Mouse (Mus musculus) layer of hippocampus, adult 2 months (tissue): ENCODE results near the gene Vegfb. TPM values are rescaled to one million over a fixed set of nuclear protein-coding genes. Genes with fewer than 3 reads are reported as not detected.

Experiments
- DNase-seq, 2 experiments: peaks; one replicate each; pipeline ENCODE4 v3.0.0; 2022; ENCODE audit warnings: low spot score in 2 of 2
- H3K27ac ChIP-seq: fragments of 200-600 bp; 2 replicates; pipeline ENCODE4 v1.8.1; 2022
- H3K4me3 ChIP-seq: fragments of 200-600 bp; 2 replicates; pipeline ENCODE4 v1.8.1; 2022; ENCODE audit warnings: mild to moderate bottlenecking
- CTCF ChIP-seq: fragments of 200-600 bp; conservative IDR thresholded peaks from 2 replicates; pipeline ENCODE4 v1.8.1; 2022; ENCODE audit warnings: antibody characterized with exemption, mild to moderate bottlenecking, moderate library complexity
- total RNA-seq, 2 experiments: library from RNA; stranded (reverse); gene quantifications; 2 replicates each; pipeline ENCODE4 v1.2.3; 2021

Gene Vegfb
- total RNA-seq, 2 experiments from 2014 or later, result 85.2 to 88.0 TPM

GRCm38 (mm10) chr19:6940396-6941351 lies 46.8 kb downstream of the Vegfb start:
- TF ChIP-seq CTCF, result no peak
- no peak for DNase-seq
- peak overlapping the region; percentile 98 for H3K27ac ChIP-seq

GRCm38 (mm10) chr19:6939106-6940002 lies 48.1 kb downstream of the Vegfb start:
- H3K27ac ChIP-seq, result peak overlapping the region; percentile 98

More at GRCm38 (mm10) chr19:6940396-6941351, 46.8 kb downstream of the Vegfb start:
- H3K4me3 ChIP-seq, result peak overlapping the region; percentile 81

GRCm38 (mm10) chr19:6937541-6938465 lies 49.6 kb downstream of the Vegfb start:
- no peak overlapping the region for H3K27ac ChIP-seq
- no peak for TF ChIP-seq CTCF
- no peak for DNase-seq
- no peak overlapping the region; the same call in 1 of the 2 replicates for H3K4me3 ChIP-seq

More at GRCm38 (mm10) chr19:6939106-6940002, 48.1 kb downstream of the Vegfb start:
- no peak for DNase-seq
- no peak for TF ChIP-seq CTCF
- H3K4me3 ChIP-seq, result peak overlapping the region; percentile 81

GRCm38 (mm10) chr19:6936299-6936698 lies 51.2 kb downstream of the Vegfb start:
- Histone ChIP-seq H3K4me3 (no peak overlapping the region), H3K27ac (no peak overlapping the region)
- no peak for DNase-seq
- TF ChIP-seq CTCF, result peak; percentile 73

GRCm38 (mm10) chr19:6934195-6934977 lies 53.1 kb downstream of the Vegfb start, which contains the start of gene Kcnk4:
Gene Kcnk4 (minus strand): TSS chr19:6934515.
- no peak for TF ChIP-seq CTCF
- Histone ChIP-seq H3K27ac (peak within 1 kb of the TSS; percentile 85), H3K4me3 (peak within 1 kb of the TSS; percentile 64)
- DNase-seq, result no peak

DNA sequence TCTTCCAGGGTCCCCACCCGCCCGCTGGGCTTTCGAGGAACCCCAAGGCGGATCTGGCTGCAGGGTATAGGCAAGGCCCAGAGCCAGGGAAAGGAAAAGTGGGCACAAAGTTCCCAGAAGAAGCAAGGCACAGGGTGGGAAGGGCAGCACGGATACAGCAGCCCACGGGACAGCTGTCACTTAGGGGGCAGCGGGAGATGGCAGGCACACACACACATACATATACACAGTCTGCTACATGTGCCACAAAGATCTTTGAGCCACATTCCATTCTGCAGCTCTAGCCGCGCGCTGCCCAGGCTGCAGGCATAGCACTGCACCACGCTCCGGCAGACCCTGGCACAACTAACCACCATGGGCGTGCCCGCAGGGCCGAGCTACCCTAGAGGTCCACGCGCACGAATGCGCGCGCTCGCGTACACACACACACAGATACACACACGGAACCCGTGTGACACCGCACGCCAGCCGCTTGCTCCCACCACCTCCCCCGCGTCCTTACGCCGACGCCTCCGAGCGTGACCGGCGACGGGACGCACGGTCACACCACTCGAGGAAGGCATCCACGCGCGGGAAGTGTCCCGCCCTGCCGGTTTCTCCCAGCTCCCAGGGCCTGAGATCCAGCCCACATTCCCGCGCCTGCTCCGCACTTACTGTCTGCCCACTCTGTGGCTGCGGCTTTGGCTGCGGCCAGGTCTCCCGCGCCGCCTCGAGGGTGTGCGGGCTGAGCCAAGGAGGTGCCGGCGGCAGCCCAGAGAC lies 53.8 kb downstream of the Vegfb start:
- peak overlapping the region; percentile 85 for H3K27ac ChIP-seq
- H3K4me3 ChIP-seq, result peak overlapping the region; percentile 64
- DNase-seq, result no peak
- no peak for TF ChIP-seq CTCF

GRCm38 (mm10) chr19:6933102-6933435 lies 54.4 kb downstream of the Vegfb start:
- Histone ChIP-seq H3K4me3 (peak overlapping the region; percentile 64), H3K27ac (peak overlapping the region; percentile 85)
- DNase-seq, result no peak
- no peak for TF ChIP-seq CTCF

Other genes with a start within 250 kb of the Vegfb start
- 10 to 100 TPM; 38.3 to 39.1 TPM for gene Rps6ka4, start 147.0 kb downstream of the Vegfb start, total RNA-seq
- 10 to 100 TPM; 14.6 to 15.7 TPM for gene Ccdc88b, start 129.4 kb downstream of the Vegfb start, total RNA-seq
- 10 to 100 TPM; 48.4 to 49.3 TPM for gene Trmt112, start 78.0 kb downstream of the Vegfb start, total RNA-seq
- 100 to 1,000 TPM; 361 to 395 TPM for gene Prdx5, start 77.5 kb downstream of the Vegfb start, total RNA-seq
- gene Esrra, start 65.8 kb downstream of the Vegfb start, total RNA-seq, result 10 to 100 TPM; 56.9 to 63.4 TPM
- gene Catsperz, start 62.3 kb downstream of the Vegfb start, total RNA-seq, result 10 to 100 TPM; 10.8 to 12.5 TPM
- 10 to 100 TPM; 15.3 to 18.2 TPM for gene Kcnk4, start 53.1 kb downstream of the Vegfb start, total RNA-seq
- 10 to 100 TPM; 43.1 to 43.8 TPM for gene Bad, start 45.8 kb downstream of the Vegfb start, total RNA-seq
- gene Gpr137, start 45.2 kb downstream of the Vegfb start, total RNA-seq, result 100 to 1,000 TPM in 1 of 2 experiments, 10 to 100 TPM in 1; 100.0 to 105 TPM
- 10 to 100 TPM; 68.2 to 71.4 TPM for gene Ppp1r14b, start 12.7 kb downstream of the Vegfb start, total RNA-seq
- 10 to 100 TPM; 14.8 to 17.4 TPM for gene Plcb3, start 11.2 kb downstream of the Vegfb start, total RNA-seq
- 10 to 100 TPM; 81.1 to 83.7 TPM for gene Fkbp2, start 7.2 kb downstream of the Vegfb start, total RNA-seq
- 10 to 100 TPM; 26.1 to 27.6 TPM for gene Dnajc4, start 4.9 kb upstream of the Vegfb start, total RNA-seq
- 10 to 100 TPM; 13.2 to 15.5 TPM for gene Nudt22, start 8.5 kb upstream of the Vegfb start, total RNA-seq
- gene Trpt1, start 8.5 kb upstream of the Vegfb start, total RNA-seq, result 10 to 100 TPM; 17.4 to 19.2 TPM
- 1 to 10 TPM; 3.6 to 5.0 TPM for gene Fermt3, start 31.8 kb upstream of the Vegfb start, total RNA-seq
- gene Stip1, start 52.3 kb upstream of the Vegfb start, total RNA-seq, result 100 to 1,000 TPM; 179 to 195 TPM
- gene Macrod1, start 69.2 kb upstream of the Vegfb start, total RNA-seq, result 10 to 100 TPM; 20.3 to 22.4 TPM
- 10 to 100 TPM; 17.9 to 19.5 TPM for gene Flrt1, start 118.1 kb upstream of the Vegfb start, total RNA-seq
- gene Otub1, start 218.7 kb upstream of the Vegfb start, total RNA-seq, result 100 to 1,000 TPM; 299 TPM
- gene Cox8a, start 230.0 kb upstream of the Vegfb start, total RNA-seq, result 1,000 to 10,000 TPM in 1 of 2 experiments, 100 to 1,000 TPM in 1; 959 to 1,016 TPM